Comparison of ENCODE assay signal across 17 mouse cellular contexts in genomic region chrX:37076651-37077050, GRCm38 (mm10). TPM values are rescaled to one million over a fixed set of nuclear protein-coding genes. Genes with fewer than 3 reads are reported as not detected.
"Had no signal": no experiment of that assay in that cellular context is flagged by ENCODE, and none has a peak within 500 bp of the region (broad histone marks: within the 10 kb centered on the region; RNA-seq: fewer than 3 reads in every experiment).

No protein-coding gene starts in this region.

- H3K9me3 ChIP-seq: midbrain, embryonic 10.5 days; midbrain, embryonic 12.5 days; neural tube, embryonic 13.5 days; neural tube, embryonic 15.5 days had no signal

- H3K27ac ChIP-seq: liver, embryonic 14.5 days; midbrain, embryonic 10.5 days; midbrain, embryonic 12.5 days; neural tube, embryonic 13.5 days; neural tube, embryonic 15.5 days had no signal

- DNase-seq: lung, embryonic 14.5 days; lung, postnatal 4 days; midbrain, embryonic 14.5 days; retina, postnatal 1 day; right cerebral cortex, adult 18-20 months; spleen, adult 18-20 months; thymus, adult 18-20 months; thymus, postnatal 14 days; thymus, postnatal 36 days had no signal

- H3K36me3 ChIP-seq: neural tube, embryonic 15.5 days had no signal

- H3K9ac ChIP-seq: liver, embryonic 14.5 days; lung, embryonic 14.5 days; midbrain, embryonic 12.5 days; neural tube, embryonic 13.5 days; neural tube, embryonic 15.5 days had no signal

- H3K4me3 ChIP-seq: midbrain, embryonic 10.5 days; midbrain, embryonic 12.5 days; myocyte; neural tube, embryonic 13.5 days; neural tube, embryonic 15.5 days had no signal

- H3K4me1 ChIP-seq: midbrain, embryonic 10.5 days; midbrain, embryonic 12.5 days; neural tube, embryonic 13.5 days; neural tube, embryonic 15.5 days had no signal

RNA-seq across cellular contexts. Expression of gene Sowahd, which starts 28.0 kb away (rescaled TPM):
- total RNA-seq: megakaryocyte, adult 5-6 weeks; megakaryocyte-erythroid progenitor cell, adult 5-6 weeks had no signal
